Mouse (Mus musculus) lung, embryonic 14.5 days (tissue): ENCODE results near the gene Gm6614. TPM values are rescaled to one million over a fixed set of nuclear protein-coding genes. Genes with fewer than 3 reads are reported as not detected.
"Not testable (repeated sequence)": the region's sequence is repeated elsewhere in the genome, so short reads cannot be mapped to it uniquely, and the experiment has no call there.

Experiments
- ATAC-seq: fragments of 200-750 bp; cut with Nextera tagmentation; 2 replicates; pipeline ENCODE4 v1.8.0; 2017; ENCODE audit warnings: mild to moderate bottlenecking, moderate TSS enrichment, moderate library complexity; ENCODE audit not compliant: insufficient read depth
- DNase-seq: peaks from one replicate; pipeline ENCODE4 v3.0.0-alpha.2; 2015
- H3K27ac ChIP-seq: fragments of 300-500 bp; sonication (generic); 2 replicates; pipeline ENCODE4 v1.5.1; 2014; ENCODE audit warnings: low read depth, mild to moderate bottlenecking, moderate library complexity
- H3K27me3 ChIP-seq: fragments of 300-500 bp; sonication (generic); 2 replicates; pipeline ENCODE4 v1.6.1; 2014; ENCODE audit warnings: low read length, control low read depth; ENCODE audit not compliant: insufficient read depth
- H3K36me3 ChIP-seq: fragments of 300-500 bp; sonication (generic); 2 replicates; pipeline ENCODE4 v1.6.1; 2014; ENCODE audit warnings: control low read depth; ENCODE audit not compliant: insufficient read depth
- H3K4me1 ChIP-seq: fragments of 300-500 bp; sonication (generic); 2 replicates; pipeline ENCODE4 v1.6.1; 2014; ENCODE audit warnings: antibody characterized with exemption, control low read depth; ENCODE audit not compliant: insufficient read depth
- H3K4me2 ChIP-seq: fragments of 300-500 bp; sonication (generic); 2 replicates; pipeline ENCODE4 v1.6.1; 2014; ENCODE audit warnings: mild to moderate bottlenecking
- H3K4me3 ChIP-seq: fragments of 300-500 bp; sonication (generic); 2 replicates; pipeline ENCODE4 v1.5.1; 2014; ENCODE audit warnings: low read depth, low read length
- H3K9ac ChIP-seq: fragments of 300-500 bp; sonication (generic); 2 replicates; pipeline ENCODE4 v1.6.1; 2014
- H3K9me3 ChIP-seq: fragments of 300-500 bp; sonication (generic); 2 replicates; pipeline ENCODE4 v1.6.1; 2016; ENCODE audit warnings: low read depth, low read length, control low read depth
- CTCF ChIP-seq: IDR thresholded peaks from 2 replicates; pipeline ENCODE4 v1.5.1; 2016; ENCODE audit warnings: antibody characterized with exemption, low read depth
- WGBS: fragments of 180-500 bp; shearing (Covaris S2); extraction: QIAGEN DNeasy Blood & Tissue Kit; methylation state at CpG from one replicate; pipeline ENCODE4 v1.1.7; 2014; 5-methylcytosine and 5-hydroxymethylcytosine counted together
- polyA plus RNA-seq: library from polyadenylated mRNA; unstranded; fragments of >200 nt; fragmentation: Nextera tagmentation; extraction: Ambion mirVana; gene quantifications from 2 replicates; pipeline ENCODE4 v1.2.1, GENCODE M21; 2014

Gene Gm6614
- 0.08 TPM in 1 of 2 replicates, not detected in the other for polyA plus RNA-seq

GRCm38 (mm10) chr6:142011364-142011955, at the start of gene Gm6614:
Gene Gm6614, minus strand, starts transcription at chr6:142011414.
- WGBS: 83% methylated on average over 4 of the region's 4 CpGs
- TF ChIP-seq CTCF: no peak

DNA sequence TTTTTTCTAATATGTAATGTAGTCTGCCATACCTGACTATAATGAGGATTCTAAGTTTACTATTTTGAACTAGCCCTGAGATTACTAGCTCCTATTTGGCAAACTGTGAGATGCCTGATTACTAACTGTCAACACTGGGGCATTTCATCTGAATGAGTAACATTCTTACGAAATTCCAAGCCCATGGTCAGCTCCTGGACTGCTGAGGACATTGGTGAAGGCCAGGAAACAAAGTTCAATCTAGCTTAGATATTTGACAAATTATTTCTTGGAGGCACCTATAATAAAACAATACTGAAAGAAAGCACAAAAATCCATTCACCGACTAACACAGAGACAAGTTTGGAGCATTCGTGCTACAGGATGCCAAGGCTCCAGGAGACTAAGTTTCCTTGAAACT, 47.1 kb upstream of the Gm6614 start:
- H3K4me1 ChIP-seq, H3K4me2 ChIP-seq, H3K4me3 ChIP-seq, H3K27ac ChIP-seq, H3K27me3 ChIP-seq, H3K9ac ChIP-seq, DNase-seq, H3K36me3 ChIP-seq, H3K9me3 ChIP-seq, ATAC-seq: not testable (repeated sequence)
- 76% methylated on average over 3 of the region's 3 CpGs for WGBS

More at GRCm38 (mm10) chr6:142011364-142011955, at the start of gene Gm6614:
- Histone ChIP-seq H3K4me1 (no peaks in the 10 kb centered on the region), H3K9me3 (no peaks in the 10 kb centered on the region), H3K36me3 (no peaks in the 10 kb centered on the region), H3K27ac (no peak within 1 kb of the TSS), H3K4me3 (no peak within 1 kb of the TSS), H3K27me3 (no peaks in the 10 kb centered on the region), H3K4me2 (no peak within 1 kb of the TSS), H3K9ac (no peak within 1 kb of the TSS)
- ATAC-seq (no peak), DNase-seq (no peak)

GRCm38 (mm10) chr6:142047689-142048088, 36.5 kb upstream of the Gm6614 start:
- DNase-seq: no peak
- no peaks in the 10 kb centered on the region for H3K4me1 ChIP-seq
- no peaks in the 10 kb centered on the region for H3K36me3 ChIP-seq
- TF ChIP-seq CTCF: no peak
- H3K9me3 ChIP-seq: no peaks in the 10 kb centered on the region
- no peak overlapping the region for H3K4me2 ChIP-seq
- no peak overlapping the region for H3K27ac ChIP-seq
- ATAC-seq: no peak
- H3K9ac ChIP-seq: no peak overlapping the region
- H3K27me3 ChIP-seq: no peaks in the 10 kb centered on the region
- 94% methylated on average over 1 of the region's 1 CpGs for WGBS
- no peak overlapping the region for H3K4me3 ChIP-seq

DNA sequence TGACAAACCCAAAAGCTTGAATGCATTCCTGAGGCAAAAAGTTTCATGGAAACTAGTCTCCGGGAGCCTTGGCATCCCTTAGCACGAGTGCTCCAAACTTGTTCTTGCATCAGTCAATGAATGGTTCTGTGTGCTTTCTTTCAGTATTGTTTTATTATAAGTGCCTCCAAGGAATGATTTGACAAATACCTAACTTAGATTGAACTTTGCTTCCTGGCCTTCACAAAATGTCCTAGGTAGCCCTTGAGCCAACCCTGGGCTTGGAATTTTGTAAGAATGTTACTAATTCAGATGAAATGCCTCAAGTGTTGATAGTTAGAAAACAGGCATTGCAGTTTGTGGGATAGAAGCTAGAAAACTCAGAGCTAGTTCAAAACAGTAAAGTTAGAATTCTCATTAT, 34.5 kb upstream of the Gm6614 start:
- no peaks in the 10 kb centered on the region for H3K9me3 ChIP-seq
- no peak for DNase-seq

DNA sequence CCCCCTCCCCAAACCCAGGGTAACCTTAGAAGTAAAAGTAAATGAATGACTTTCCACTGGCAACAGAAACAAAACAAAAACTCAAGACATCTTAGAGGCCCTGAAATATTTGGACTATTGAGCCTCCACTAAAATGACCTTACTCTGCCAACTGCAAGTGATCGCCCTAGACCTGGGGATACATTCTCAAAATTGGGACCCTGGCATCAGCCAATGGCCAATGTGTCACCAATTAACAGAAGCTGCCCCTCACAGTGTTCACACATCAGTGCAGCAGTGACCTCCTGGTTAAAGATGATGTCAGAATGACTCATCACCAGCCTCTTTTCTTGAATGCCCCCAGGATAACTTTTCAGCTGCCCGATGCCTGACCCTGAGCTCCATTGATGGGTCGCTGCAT, 30.7 kb upstream of the Gm6614 start:
- no peaks in the 10 kb centered on the region for H3K36me3 ChIP-seq
- 94% methylated on average over 3 of the region's 3 CpGs for WGBS
- H3K4me1 ChIP-seq: no peaks in the 10 kb centered on the region; the same call in none of the 2 replicates
- no peak overlapping the region for H3K9ac ChIP-seq
- H3K4me3 ChIP-seq: no peak overlapping the region
- H3K27ac ChIP-seq: no peak overlapping the region
- H3K4me2 ChIP-seq: no peak overlapping the region
- H3K27me3 ChIP-seq: no peaks in the 10 kb centered on the region
- ATAC-seq: no peak
- no peaks in the 10 kb centered on the region for H3K9me3 ChIP-seq
- no peak for TF ChIP-seq CTCF
- no peak for DNase-seq

More for the DNA sequence above, 34.5 kb upstream of the Gm6614 start:
- TF ChIP-seq CTCF: no peak
- WGBS: 86% methylated on average over 2 of the region's 2 CpGs
- Histone ChIP-seq H3K27me3 (no peaks in the 10 kb centered on the region), H3K4me1 (no peaks in the 10 kb centered on the region), H3K4me3 (no peak overlapping the region), H3K4me2 (no peak overlapping the region), H3K27ac (no peak overlapping the region), H3K9ac (no peak overlapping the region), H3K36me3 (no peaks in the 10 kb centered on the region)
- ATAC-seq: no peak

DNA sequence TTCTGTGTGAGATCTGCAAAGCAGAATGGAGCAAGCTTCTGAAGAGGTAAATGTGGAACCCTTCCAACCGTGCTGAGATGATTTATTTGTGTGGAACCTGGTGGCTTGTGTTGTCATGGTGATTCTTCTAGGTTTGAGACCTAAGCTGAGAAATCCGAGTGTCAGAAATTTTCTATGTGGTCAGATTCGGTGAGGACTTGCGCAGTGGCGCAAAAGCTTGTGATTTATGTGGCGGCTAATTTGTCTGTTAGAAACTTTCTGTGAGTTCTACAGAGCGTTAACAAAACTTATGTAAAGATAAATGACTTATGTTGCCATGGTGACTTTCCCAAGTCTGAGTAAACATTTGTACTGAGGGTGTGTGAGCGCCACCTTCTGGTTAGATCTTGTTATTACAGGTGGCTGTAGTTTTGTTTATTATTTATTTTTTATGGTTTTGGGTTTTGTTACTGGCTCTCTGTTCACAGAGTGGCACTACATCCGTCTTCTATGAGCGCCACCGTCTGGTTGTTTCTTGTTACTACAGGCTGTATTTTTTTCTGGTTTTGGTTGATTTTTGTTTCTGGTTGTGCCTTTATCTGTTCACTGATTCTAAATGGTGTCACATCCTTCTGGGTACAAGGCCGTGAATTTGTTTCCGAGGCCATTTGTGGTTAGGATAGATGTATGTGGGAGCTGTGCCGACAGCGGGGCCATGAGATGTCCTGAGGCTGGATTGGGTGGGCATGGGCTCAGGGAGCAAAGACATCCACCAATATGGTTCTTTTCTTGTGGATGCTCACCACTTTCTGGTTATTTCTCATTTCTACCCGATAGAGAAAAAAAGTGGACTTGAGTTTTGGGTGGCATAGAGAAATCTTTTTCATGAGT, 29.3 kb upstream of the Gm6614 start:
- peak; percentile 77 for TF ChIP-seq CTCF
- H3K27me3 ChIP-seq: no peaks in the 10 kb centered on the region
- H3K9ac ChIP-seq: no peak overlapping the region
- no peaks in the 10 kb centered on the region; the same call in none of the 2 replicates for H3K4me1 ChIP-seq
- no peak overlapping the region for H3K4me2 ChIP-seq
- no peak overlapping the region for H3K4me3 ChIP-seq
- no peaks in the 10 kb centered on the region for H3K9me3 ChIP-seq
- 41% methylated on average over 16 of the region's 16 CpGs for WGBS
- no peaks in the 10 kb centered on the region for H3K36me3 ChIP-seq
- DNase-seq (peak; percentile 71), ATAC-seq (peak; percentile 72)
- H3K27ac ChIP-seq: no peak overlapping the region

DNA sequence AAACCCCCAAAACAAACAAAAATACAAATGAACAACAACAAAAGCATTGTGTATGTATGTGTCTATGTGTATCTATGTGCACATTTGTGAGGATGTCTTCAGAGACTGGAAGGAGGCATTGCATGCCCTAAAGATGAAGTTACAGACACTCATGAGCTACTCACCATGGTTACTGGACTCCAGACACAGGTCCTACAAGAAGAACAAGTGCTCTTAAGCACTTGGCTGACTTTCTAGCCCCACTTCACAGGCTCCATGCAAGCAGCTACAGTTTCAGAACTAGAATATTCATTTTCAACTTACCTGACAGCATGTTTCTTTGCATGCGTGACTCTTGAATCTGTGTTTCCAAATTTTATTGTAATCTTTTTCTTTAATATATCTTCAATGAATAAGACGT, 24.6 kb upstream of the Gm6614 start:
- no peaks in the 10 kb centered on the region for H3K36me3 ChIP-seq
- WGBS: 66% methylated on average over 2 of the region's 2 CpGs
- no peaks in the 10 kb centered on the region for H3K9me3 ChIP-seq
- no peak overlapping the region for H3K9ac ChIP-seq
- H3K27me3 ChIP-seq: 0 out of 2 replicates have a peak, but pooled peaks cover 3% of the 10 kb centered on the region
- no peak overlapping the region for H3K4me2 ChIP-seq
- no peak overlapping the region for H3K27ac ChIP-seq
- TF ChIP-seq CTCF: no peak
- DNase-seq (peak; percentile 25), ATAC-seq (0 out of 2 replicates have a peak, but pooled peaks have one; percentile 26)
- H3K4me3 ChIP-seq: no peak overlapping the region
- H3K4me1 ChIP-seq: no peaks in the 10 kb centered on the region; the same call in none of the 2 replicates
